Mouse (Mus musculus): Measurements from ENCODE around the gene Nfkbie.

GRCm38 (mm10) chr17:45532896-45533295, 22.6 kb upstream of the Nfkbie start:
- TF ChIP-seq CTCF (IDR thresholded peaks at IDR 0.05; ENCODE audit: borderline replicate concordance, insufficient read depth, low read length) = no peak
- no peak for TF ChIP-seq POLR2A (IDR thresholded peaks at IDR 0.05; ENCODE audit: low read depth, low read length)

Measured in embryonic fibroblast, embryonic 13.5 days (primary cell).